Mouse (Mus musculus) megakaryocyte-erythroid progenitor cell, adult 5-6 weeks (primary cell): ENCODE results near the gene Zfp536. TPM values are rescaled to one million over a fixed set of nuclear protein-coding genes. Genes with fewer than 3 reads are reported as not detected.

Experiments
- ATAC-seq: replicated peaks from 2 replicates; pipeline ENCODE4 v1.8.0; 2016; ENCODE audit warnings: mild to moderate bottlenecking, inconsistent platforms; ENCODE audit not compliant: severe bottlenecking, poor library complexity, low FRiP score, low TSS enrichment
- total RNA-seq, 2 experiments: library from RNA; stranded (forward) in 1 of 2; stranded (reverse) in 1 of 2; fragments of 200-1000, 215-1000 nt in 1 of 2; fragments of >200 nt in 1 of 2; fragmentation: Nextera tagmentation in 1 of 2; gene quantifications; 2 replicates each; pipeline ENCODE4 v1.2.3; 2014 to 2017

Gene Zfp536
- total RNA-seq, 2 experiments from 2014 or later = not detected

DNA sequence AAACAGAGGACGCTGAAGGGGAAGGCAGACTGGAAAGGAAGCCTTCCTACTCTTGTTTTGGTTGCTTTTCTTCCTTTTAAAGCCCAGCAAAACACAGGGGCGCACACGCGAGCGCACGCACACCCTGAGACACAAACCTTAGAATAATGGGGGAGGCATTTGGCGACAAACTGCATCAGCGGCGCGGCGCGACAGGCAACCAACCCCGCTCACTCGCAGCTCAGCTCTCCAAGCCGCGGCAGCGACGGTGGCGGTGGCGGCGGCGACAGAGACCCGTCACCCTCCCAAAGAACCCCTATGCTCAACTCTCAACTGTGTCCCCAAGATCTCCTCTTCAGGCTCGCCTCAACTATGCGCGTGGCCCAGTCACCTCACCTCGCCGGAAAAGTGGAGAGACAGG, 4.4 kb downstream of the Zfp536 start:
- no peak for ATAC-seq

DNA sequence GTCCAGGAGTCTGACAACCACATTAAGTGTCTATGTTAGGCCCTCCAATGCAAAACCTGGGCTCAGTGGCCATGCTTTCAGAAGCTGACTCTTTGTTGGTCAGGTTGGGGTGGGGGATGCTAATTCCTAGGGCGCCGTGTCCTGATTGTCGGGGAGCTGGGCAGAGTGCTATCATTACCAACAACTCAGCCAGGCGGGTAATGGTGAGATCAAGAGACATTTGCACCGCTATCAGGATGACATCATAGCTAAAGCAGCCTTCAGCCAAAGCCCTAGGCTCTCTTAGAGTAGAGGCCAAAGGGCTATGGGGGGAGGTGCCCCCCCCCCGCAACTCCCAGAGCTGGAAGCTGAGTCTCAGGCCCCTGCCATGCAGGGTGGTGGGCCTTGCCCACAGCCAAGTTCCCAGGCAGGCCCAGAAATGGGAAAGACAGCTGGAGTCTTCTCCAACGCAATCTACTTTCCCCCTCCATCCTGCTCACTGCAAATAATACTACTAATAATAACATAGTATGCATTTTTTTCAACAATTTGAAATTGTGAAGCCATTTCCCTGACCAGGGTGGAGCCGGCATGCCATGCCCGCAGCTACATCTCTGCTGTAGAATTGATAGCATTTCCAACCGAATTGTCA, 5.0 kb downstream of the Zfp536 start:
- ATAC-seq = no peak

DNA sequence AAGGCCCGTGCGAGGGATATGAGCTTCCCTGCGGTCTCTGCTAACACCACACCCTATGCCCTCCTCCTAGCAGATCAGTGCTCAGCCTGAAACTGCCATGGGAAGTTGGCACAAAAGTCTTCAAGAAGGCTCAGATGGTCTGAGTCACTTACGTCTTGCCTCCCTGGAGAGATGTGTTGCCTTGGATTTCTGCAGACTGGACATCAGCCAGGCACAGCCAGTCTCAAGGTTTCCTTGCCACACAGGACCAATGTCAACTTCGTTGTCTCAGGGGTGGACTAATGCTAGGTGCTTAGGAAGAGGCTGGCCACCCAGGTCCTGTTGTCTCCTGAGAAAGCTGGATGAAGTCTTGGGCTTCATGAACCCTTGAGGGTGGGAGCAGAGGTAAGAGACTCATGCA, 14.6 kb downstream of the Zfp536 start:
- no peak for ATAC-seq

DNA sequence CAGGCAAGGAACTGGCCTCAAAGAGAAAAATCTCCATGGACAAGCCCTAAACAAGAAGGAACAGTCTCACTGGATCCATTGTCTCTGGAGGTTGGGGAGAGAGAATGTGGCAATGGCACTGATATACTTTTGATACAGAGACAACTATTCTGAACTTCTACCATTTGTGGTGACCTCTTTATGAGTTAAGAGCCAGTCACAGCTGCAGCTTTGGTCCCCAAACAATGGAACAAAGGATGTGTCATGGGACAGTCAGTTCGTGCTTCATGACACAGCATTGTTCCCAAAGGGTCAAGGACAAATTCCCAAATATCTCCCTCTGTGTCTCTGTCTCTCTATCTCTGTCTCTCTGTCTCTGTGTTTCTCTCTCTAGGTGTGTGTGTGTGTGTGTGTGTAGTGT, 20.4 kb downstream of the Zfp536 start:
- no peak for ATAC-seq

DNA sequence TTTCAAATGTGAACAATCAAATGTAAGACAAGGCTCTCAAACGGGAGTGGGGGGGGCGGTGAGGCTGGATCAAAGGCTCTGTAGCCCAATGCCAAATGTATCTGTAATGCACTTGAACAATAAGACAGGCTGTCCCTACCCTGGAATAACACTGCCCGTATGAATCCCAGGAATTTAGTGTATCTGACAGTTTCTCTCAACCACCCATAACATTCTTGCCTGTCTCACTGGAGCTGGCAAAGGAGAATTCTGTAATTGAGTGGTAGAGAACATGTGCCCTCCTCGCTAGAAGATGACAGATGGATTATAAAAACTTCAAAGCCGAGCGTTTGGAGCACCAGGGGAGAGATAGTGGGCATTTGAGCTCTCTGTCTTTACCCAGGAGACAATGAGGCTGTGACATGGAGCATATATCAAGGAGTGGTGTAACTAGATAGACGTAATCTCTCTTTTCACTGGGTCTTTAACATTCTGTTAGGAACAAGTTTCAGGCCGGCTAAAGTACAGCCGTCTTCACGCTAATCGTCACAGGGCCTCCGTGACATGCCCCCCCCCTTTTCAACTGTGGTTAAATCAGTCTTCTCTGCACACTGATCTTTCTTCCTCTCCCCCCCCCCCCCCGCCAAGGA, 27.2 kb downstream of the Zfp536 start:
- no peak for ATAC-seq

DNA sequence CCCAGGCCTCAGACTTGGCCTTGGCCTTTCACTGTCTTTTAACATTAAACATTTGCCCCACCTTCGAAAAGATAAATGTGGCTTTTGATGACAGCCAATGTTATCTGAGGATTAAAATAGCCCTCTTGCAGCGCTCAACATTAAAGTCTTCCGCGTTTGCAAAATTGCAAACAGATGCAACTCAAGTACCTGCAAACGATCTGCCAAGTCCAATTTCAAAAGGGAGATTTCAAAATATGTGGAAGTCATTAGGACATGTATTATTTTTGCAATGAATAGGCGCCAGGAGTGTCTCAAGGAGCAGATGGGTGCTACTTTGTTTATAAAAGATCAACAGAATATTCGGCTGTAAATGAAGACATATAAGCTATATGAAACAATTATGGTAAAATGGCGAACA, 30.1 kb downstream of the Zfp536 start:
- ATAC-seq = no peak

DNA sequence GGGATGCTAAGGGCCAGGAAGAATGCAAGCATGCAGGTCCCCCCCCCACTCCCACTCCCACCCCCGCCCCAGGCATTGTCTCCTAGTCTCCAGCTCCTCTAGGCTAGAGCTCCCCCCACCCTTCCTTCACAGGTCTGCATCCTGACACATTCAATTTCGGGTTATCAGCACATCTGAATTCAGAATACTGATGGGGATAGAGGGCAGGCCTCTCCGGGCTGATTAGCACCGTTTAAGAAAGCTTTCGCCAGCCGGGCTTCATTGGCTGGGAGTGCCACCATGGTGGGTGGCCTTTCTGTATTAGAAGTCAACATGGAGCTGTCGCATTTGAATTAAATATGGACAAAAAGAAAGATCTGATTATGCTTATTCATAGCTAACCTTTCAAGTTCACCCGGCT, 36.2 kb downstream of the Zfp536 start:
- no peak for ATAC-seq

DNA sequence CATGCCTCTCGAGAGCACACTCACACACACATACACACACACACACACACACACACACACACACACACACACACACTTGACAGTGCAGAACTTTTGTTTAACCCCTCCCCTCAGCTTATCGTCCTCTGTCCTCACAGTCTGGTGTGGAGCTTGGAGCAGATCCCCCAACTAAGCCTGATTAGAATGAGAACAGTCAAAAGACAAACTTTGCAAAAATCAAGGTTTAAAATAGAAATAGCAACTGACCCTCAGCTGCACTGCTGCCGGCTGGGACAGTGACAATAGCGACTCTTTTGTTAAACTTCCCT, 37.1 kb downstream of the Zfp536 start:
- ATAC-seq = no peak

DNA sequence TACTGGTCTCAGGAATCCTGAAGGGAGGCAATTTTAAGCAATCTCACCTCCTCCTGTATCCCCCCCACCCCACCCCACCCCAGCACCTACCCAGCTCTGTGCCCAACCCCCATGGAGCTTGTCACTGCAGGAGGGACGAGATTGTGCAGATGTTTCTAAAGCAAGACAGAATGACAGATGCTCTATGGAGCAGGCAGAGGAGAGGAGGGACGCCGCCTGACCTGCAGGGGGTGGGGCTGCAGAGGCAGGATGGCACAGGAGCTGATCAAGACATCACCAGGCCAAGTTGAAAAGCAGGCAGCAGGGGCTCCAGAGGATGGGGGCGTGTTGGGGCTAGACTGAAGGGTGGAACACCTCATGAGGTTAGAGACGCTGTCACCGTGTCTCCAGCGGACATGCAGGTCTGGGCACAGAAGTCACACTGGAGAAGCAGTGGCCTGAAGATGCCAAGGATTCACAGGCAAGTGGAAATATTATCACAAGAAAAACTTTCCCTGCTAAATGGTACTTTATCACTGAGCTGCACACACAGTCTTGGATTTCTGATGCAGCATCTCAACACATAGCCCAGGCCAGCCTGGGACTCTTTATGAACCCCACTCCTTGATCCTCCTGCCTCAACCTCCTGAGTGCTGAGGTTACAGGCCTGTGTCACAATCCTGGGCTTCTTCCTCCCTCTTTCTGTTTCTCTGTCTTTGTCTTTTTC, 37.6 kb downstream of the Zfp536 start:
- no peak for ATAC-seq

DNA sequence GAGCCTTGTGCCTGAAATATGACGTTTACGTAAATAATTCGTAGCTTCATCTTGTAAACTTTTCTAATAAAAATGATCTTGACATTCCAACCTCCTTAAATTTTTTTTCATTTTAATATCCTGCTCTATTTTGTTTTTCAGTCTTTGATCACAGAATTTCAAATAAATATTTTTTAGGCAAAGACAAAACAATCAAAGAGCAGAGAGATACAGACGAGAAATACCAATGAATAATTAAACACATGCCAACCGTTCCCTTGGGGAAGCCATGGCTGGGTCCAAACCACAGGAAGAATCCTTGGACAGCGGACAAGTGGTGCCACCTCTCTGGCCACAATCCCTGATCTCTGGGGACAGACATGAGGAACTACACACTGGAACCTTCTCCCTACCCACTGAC, 38.3 kb downstream of the Zfp536 start:
- no peak for ATAC-seq

DNA sequence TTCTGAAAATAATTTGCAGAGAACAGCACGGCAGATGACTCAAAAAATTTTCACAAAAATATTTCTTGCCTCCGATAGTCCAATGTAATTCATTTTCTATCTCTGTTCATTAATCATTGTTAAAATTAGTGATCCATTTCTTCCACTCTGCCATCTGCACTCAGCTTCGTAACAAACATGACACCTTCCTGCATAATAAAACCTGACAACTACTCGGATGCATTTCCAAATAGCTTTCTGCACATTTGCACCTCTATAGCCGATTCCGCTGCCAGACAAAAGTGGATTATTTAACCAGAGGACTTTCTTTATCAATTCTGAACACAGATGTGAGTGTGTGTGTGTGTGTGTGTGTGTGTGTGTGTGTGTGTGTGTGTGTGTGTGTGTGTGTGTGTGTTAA, 38.9 kb downstream of the Zfp536 start:
- ATAC-seq = no peak

DNA sequence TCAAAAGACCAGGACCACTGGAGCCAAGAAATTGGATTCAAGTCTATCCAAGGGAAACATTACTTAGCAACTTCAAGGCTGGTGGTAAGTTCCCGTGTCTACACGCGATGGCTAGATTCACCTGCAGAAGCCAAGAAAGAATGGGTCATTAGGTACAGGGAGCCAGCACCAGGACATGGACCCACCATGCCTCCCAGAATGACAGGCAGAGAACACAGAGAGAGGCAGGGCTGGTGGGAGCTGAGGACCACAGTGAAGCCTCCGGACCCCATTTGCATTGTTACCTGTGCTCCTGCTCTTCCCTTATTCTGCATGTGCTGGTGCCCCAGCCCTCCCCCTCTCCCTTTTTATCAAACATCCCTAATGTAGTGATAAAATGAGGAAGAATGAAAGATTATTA, 39.4 kb downstream of the Zfp536 start:
- no peak for ATAC-seq

DNA sequence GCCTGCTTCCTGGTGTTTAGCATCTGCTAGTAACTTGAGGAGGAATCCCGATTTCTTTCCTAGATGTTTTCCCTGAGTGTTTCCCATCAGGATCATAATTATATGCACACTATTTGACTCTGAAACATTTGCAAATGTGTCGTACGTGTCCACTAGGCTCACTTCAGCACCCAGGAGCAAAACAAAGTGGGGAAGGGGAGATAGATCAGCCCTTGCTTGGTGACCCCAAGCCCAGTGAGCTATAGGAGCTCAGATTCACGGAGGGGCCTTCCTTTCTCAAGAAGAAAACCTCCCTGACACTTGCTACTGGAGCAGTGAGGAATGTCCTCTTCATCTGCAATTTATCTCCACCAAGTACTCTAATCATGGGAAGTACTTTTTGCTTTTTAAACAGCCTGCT, 40.7 kb downstream of the Zfp536 start:
- ATAC-seq = no peak

DNA sequence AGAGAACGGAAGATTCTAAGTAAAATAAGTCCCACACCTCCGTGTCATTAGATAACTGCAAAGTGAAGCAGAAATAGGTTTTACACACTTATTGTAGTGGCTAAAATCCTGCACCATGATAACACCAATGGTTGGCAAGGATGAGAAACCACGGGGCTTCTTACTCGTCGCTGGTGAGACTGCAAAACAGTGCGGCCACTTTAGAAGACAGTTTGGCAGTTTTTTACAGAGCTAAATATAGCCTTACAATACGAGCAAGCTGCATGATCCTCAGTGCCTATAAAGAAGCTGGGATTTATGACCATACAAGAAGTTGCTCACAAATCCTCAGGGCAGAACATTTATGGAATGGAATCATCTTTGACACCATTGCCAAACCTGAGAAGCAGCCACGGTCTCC, 45.7 kb downstream of the Zfp536 start:
- no peak for ATAC-seq

DNA sequence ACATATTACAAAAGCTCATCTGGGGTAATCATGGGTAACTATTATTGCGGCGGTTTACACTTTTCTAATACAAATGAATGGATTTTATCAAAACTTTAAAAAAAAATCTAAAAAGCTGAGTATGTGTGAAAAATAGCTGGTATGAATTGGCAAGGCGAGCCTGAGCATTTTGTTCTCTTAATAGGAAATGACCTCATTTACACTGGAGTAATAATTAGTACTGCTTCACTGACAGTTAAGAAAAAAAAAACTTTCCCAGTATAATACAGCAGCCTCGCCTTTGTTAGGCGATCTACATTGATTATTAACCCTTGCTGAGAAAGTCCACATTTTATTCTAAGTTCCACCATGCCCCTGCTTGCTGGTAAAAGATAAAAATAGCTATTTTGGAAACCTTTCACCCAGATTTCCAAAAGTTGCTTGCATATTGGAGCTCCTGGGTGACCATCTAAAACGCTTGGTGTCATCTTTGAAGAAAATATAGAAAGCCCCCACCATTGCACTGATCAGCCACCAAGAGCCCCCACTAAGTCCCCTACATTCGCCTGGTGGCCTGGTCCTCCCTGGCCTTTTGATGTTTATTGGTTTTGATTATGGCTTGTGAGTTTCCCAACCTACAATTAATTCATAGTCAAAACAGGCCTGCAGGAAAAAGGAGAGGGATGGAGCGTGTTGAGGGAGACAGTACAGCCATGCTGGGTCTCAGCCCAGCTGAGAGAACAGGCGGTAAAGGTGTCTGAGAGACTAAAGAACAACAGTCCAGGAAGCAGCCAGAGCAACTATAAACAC, 49.2 kb downstream of the Zfp536 start:
- no peak for ATAC-seq

DNA sequence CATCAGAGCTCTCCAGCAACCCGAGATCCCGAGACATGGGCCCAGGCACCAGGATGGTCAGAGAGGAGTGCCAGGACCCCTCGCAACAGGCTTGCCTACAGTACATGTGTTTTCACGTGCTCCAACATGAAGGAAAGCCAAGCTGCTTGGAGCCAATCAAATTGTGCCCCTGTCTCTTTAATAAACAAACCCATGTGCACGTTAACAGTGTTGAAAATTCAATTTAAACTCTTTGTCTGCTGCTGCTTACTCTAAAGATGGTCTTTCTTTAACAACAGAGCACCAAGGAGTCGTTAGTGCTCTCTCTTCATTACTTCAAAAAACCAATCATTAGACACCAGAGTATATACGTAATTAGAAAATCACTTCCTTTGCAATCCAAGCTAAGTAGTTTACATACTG, 50.2 kb downstream of the Zfp536 start:
- no peak for ATAC-seq

DNA sequence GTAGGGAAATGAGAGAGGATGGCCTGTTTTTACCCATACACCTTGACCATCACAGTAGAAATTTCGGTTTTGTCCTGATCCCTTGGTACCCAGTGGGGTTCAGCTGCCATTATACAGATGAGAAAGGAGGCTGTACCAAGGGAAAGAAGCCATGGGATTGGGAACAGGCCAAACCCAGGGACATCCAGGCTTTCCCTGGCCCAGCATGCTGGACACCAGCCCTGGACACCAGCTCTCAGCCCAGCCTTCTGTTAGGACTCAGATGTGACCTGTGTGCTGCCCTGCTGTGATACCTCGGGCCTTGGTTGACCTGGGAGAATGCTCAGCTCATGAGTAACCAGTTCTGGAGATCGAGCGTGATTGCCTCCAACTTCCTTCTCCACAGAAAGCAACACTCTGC, 51.8 kb downstream of the Zfp536 start:
- no peak for ATAC-seq

DNA sequence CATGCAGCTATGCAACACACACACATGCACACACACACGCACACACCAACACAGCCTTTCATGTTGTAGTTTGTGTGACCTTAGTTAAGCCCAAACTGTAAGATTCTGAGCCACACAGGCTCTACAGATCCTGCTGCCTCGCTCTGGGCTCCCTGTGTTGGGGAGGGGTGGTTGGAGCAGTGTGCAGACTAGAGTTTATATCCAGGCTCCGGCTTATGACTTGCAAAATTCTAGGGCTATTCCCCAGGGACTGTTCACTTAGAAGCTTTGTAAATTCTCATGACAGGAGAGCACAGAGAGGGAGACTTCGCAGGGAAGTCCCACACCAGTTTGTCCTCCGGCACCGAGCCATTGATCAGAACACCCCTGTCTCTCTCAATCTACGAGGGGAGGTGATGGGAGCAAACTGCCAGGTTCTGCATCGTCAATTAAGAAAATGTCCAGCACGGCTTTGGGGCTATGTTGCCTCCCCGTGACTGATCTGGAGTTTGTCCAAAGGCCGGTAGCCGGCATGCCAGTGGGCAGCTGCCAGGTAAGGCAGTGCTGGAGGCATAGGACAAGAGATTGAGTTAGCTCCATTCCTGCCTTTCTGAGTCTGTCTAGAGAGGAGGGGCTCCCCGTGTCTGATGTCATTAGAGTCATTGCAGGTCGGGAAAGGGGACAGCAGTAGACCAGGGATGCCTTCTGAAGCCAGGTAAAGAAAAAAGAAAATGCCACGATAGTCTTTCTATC, 54.6 kb downstream of the Zfp536 start:
- ATAC-seq = no peak

DNA sequence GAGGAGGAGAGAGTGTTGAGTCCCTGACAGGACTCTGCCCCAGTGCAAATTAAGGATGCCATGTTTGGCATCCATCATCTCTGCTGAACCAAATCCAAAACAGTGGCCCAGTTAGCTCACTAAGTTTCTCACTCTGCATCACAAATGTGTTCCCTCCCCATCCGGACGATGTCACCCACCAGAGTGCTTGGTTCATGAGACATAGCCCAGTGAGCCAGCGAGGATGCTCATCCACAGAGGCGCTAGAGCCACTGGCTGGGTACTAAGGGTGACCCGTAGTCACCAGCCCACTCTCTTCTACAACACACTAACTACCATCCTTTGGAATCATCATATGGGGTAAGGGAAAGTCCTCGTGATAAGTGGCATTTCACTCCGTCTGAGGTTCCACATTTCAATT, 56.4 kb downstream of the Zfp536 start:
- ATAC-seq = no peak

DNA sequence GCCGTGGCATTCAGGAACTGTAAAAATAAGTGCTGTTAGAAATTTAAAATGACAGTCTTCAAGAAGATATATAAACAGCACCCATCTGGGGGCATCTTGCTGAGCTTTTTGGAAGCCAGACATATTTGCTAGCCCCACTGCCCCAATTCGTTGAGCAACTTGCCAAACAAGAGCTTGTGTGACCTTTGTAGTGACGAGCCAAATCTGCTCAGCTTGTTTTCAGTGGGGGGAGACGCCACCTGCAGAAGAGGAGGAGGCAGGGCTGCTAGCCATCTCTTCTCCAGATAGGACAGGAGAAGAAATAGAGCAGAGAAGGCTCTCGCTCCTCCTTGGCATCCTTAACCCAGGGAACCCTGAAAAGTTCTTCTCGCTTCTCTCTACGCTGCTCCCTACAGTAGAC, 56.8 kb downstream of the Zfp536 start:
- ATAC-seq = no peak
